Mouse (Mus musculus): ENCODE results near the gene Samm50.

GRCm38 (mm10) chr15:84169511-84169910, 22.5 kb upstream of the Samm50 start:
- no peak for TF ChIP-seq CTCF (IDR thresholded peaks at IDR 0.05; ENCODE audit: extremely low read depth, insufficient read length, insufficient replicate concordance, low read depth, low read length)
- TF ChIP-seq POLR2A (IDR thresholded peaks at IDR 0.05; ENCODE audit: low read depth, low read length) = no peak
